Mouse (Mus musculus) kidney, postnatal 0 days (tissue): ENCODE results near the gene Pde12. TPM values are rescaled to one million over a fixed set of nuclear protein-coding genes. Genes with fewer than 3 reads are reported as not detected.

Source experiments
- ATAC-seq: fragments of 200-750 bp; cut with Nextera tagmentation; replicated peaks from 2 replicates; pipeline ENCODE4 v1.8.0; 2017; ENCODE audit warnings: low read depth, moderate number of reproducible peaks, moderate TSS enrichment, moderate library complexity; ENCODE audit not compliant: low FRiP score
- DNase-seq: peaks from one replicate; pipeline ENCODE4 v3.0.0-alpha.2; 2016; ENCODE audit warnings: low spot score
- H3K27ac ChIP-seq: fragments of 300-500 bp; sonication (generic); 2 replicates; pipeline ENCODE4 v1.5.1; 2014; ENCODE audit warnings: mild to moderate bottlenecking
- H3K27me3 ChIP-seq: fragments of 300-500 bp; sonication (generic); 2 replicates; pipeline ENCODE4 v1.6.1; 2014; ENCODE audit warnings: low read length, mixed read lengths; ENCODE audit not compliant: insufficient read depth
- H3K36me3 ChIP-seq: fragments of 300-500 bp; sonication (generic); 2 replicates; pipeline ENCODE4 v1.6.1; 2014; ENCODE audit warnings: low read length, mixed read lengths; ENCODE audit not compliant: insufficient read depth
- H3K4me1 ChIP-seq: fragments of 300-500 bp; sonication (generic); replicated peaks from 2 replicates; pipeline ENCODE4 v1.6.1; 2014; ENCODE audit warnings: antibody characterized with exemption, low read length, mixed read lengths; ENCODE audit not compliant: insufficient read depth
- H3K4me2 ChIP-seq: fragments of 300-500 bp; sonication (generic); 2 replicates; pipeline ENCODE4 v1.6.1; 2014; ENCODE audit warnings: mild to moderate bottlenecking, low read length, moderate library complexity, mixed read lengths
- H3K4me3 ChIP-seq: fragments of 300-500 bp; sonication (generic); replicated peaks from 2 replicates; pipeline ENCODE4 v1.5.1; 2014; ENCODE audit warnings: low read depth, low read length
- H3K9ac ChIP-seq: fragments of 300-500 bp; sonication (generic); 2 replicates; pipeline ENCODE4 v1.6.1; 2014; ENCODE audit warnings: low read depth, low read length
- H3K9me3 ChIP-seq: fragments of 300-500 bp; sonication (generic); replicated peaks from 2 replicates; pipeline ENCODE4 v1.6.1; 2016; ENCODE audit warnings: low read length, inconsistent platforms, mixed read lengths
- CTCF ChIP-seq: IDR thresholded peaks from 2 replicates; pipeline ENCODE4 v1.5.1; 2016; ENCODE audit warnings: antibody characterized with exemption, low read depth, mild to moderate bottlenecking, moderate library complexity
- WGBS: fragments of 180-500 bp; shearing (Covaris S2); extraction: QIAGEN DNeasy Blood & Tissue Kit; methylation state at CpG from one replicate; pipeline ENCODE4 v1.1.7; 2014; 5-methylcytosine and 5-hydroxymethylcytosine counted together
- microRNA-seq: library from miRNA; unstranded; fragments of <30 nt; microRNA quantifications from one replicate; pipeline ENCODE4, GENCODE M21; 2016
- polyA plus RNA-seq: library from polyadenylated mRNA; unstranded; fragments of >200 nt; fragmentation: Nextera tagmentation; extraction: Ambion mirVana; gene quantifications from 2 replicates; pipeline ENCODE4 v1.2.1, GENCODE M21; 2015

Pde12 gene
- polyA plus RNA-seq, 1 experiment from 2014 or later = 9.2 TPM

DNA sequence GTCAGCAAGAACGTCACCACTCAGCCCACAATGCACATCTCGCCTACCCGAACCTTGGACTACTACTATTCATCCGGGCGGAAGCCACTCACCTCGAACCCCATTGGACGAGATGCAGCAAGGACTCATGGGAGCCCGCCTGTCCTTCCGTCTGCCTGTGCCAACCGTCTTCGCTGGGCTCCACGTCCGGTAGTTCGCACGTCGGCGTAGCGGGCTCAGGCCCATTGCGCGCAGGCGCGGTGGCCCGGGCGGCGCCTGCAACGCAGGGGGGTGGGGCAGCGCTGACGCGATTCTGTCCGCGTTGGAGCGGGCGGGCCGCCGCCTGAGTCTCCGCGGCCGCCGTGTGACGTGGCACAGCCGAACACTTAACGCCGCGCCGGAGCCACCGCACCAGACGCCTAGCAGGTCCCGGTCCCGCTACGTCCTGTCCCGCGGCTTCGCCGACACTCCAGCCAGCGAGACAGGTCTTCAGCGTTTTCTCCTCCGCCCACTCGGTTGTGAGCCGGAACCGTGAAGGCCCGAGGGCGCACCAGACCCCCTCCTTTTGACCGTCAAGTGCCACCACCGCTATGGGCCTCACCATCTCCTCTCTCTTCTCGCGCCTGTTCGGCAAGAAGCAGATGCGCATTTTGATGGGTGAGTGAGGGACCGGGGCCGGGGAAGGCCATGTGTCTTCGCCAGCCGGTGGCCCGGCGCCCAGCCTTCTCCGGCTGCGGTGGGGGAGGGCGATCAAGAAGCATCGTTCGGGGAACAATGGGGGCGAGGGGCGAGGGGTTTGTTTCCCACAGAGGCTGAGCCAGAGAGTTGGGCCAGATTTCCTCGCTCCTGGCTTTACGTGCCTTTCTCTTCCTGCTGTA, 31.6 kb downstream of the Pde12 start, which contains the start of gene Arf4:
Arf4 (plus strand) TSS at position 224 of the 857 bp plus-strand sequence.
- Histone ChIP-seq H3K9ac (peak within 1 kb of the TSS; percentile 97), H3K4me3 (peak within 1 kb of the TSS; percentile 99), H3K4me1 (peaks cover 5% of the 10 kb centered on the region; the same call in 1 of the 2 replicates), H3K4me2 (peak within 1 kb of the TSS; percentile 75), H3K36me3 (no peaks in the 10 kb centered on the region), H3K9me3 (no peaks in the 10 kb centered on the region), H3K27ac (peak within 1 kb of the TSS; percentile 97), H3K27me3 (no peaks in the 10 kb centered on the region)
- DNase-seq (peak; percentile 99), ATAC-seq (peak; percentile 98)
- TF ChIP-seq CTCF = no peak
- under 1% methylated on average over 80 of the region's 83 CpGs for WGBS

DNA sequence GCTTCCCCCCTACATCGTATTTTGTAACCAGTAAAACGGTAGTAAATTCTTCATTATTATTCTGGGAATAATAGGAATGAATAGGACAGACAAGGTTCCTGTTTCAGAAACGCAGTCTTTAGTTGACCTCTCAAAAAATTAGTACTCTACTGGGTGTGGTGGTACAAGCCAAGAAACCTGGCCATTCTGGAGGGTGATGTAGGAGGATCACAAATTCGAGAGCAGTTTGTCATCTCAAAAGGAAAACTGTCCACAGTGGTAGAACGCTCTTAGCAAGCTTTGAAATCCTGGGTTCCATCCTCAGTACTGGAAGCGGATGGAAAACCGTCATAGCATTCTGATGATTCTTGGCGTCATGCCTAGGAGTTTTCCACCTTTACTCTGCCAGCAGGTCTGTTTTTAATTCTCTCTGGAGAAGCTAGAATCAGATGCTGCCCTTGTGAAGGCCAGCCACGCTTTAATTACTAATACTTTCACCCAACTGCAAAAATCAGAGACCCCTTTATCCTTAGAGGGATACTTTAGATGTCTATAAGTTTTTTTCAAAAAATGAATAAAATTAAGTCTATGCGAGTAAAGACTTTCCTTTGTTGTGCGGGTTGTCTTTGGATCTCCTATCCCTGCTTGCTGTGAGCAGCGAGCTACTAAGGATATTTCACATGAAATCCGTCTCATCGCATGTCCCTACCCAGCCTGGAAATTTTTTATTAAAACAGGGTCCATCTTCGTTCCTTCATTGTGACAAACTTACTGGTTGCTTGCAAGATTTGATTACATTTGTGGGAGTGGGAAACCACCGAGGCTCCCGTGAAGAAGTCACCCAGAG, 32.4 kb downstream of the Pde12 start:
- 21% methylated on average over 17 of the region's 17 CpGs for WGBS
- H3K9ac ChIP-seq = peak overlapping the region; percentile 55
- peaks cover 5% of the 10 kb centered on the region; the same call in 1 of the 2 replicates for H3K4me1 ChIP-seq
- peak overlapping the region; percentile 99 for H3K4me3 ChIP-seq
- ATAC-seq (no peak), DNase-seq (peak; percentile 44)
- 0 out of 2 replicates have a peak, but pooled peaks cover 3% of the 10 kb centered on the region for H3K36me3 ChIP-seq
- peak overlapping the region; percentile 97 for H3K27ac ChIP-seq
- H3K27me3 ChIP-seq = no peaks in the 10 kb centered on the region
- no peak for TF ChIP-seq CTCF
- no peaks in the 10 kb centered on the region for H3K9me3 ChIP-seq
- peak overlapping the region; percentile 75 for H3K4me2 ChIP-seq

DNA sequence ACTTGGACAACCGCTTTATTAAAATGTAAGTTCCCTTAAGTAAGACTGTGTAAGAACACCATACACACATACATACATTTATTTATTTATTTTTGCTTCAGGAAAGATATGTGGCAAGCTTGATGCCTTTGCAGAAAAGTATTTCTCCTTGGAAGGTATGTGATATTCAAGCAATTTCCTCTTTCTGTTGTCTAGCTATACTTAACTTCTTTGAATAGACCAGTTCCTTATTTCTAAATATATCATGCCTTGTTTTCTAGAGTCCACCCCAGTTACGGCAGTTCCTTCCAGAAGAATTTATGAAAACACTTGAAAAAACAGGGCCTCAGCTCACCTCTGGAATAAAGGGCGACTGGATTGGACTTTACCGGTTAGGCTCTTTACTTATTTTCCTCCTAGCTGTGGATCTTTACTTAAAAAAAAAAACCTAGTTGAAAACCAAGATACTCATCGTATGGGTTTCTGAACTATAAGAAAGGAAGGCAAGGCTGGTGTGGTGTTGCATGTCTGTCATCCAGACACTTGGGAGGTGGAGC, 43.0 kb downstream of the Pde12 start:
- 81% methylated on average over 5 of the region's 5 CpGs for WGBS
- H3K27me3 ChIP-seq = no peaks in the 10 kb centered on the region
- ATAC-seq (no peak), DNase-seq (no peak)
- H3K9me3 ChIP-seq = no peaks in the 10 kb centered on the region
- no peak overlapping the region for H3K4me3 ChIP-seq
- no peak for TF ChIP-seq CTCF
- no peak overlapping the region for H3K9ac ChIP-seq
- H3K27ac ChIP-seq = 0 out of 2 replicates have a peak overlapping the region, but pooled peaks have one; percentile 6
- H3K4me2 ChIP-seq = no peak overlapping the region
- peaks cover 47% of the 10 kb centered on the region for H3K36me3 ChIP-seq
- H3K4me1 ChIP-seq = no peaks in the 10 kb centered on the region

DNA sequence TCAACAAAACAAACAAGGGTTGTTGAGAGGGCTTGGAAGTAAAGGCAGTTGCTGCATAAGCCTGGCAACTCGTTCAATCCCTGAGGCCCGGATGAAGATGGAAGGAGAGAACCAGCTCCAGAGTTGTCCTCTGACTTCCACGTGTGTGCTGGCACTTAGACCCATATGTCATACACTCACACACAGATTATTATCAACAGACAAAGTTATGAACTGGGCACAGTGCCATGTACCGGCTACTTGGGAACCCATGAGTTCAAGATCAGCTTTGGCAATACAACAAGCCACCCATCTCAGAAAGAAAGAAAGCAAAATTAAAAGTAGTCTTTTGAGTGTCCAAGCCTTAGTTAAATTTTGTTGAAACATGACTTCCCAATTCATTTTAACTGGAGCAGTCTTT, 44.4 kb downstream of the Pde12 start:
- Histone ChIP-seq H3K27me3 (no peaks in the 10 kb centered on the region), H3K4me2 (no peak overlapping the region), H3K4me3 (no peak overlapping the region), H3K4me1 (no peaks in the 10 kb centered on the region), H3K27ac (no peak overlapping the region), H3K9me3 (no peaks in the 10 kb centered on the region), H3K36me3 (peaks cover 56% of the 10 kb centered on the region), H3K9ac (0 out of 2 replicates have a peak overlapping the region, but pooled peaks have one; percentile 4)
- TF ChIP-seq CTCF = no peak
- DNase-seq (no peak), ATAC-seq (no peak)
- 81% methylated on average over 4 of the region's 4 CpGs for WGBS

DNA sequence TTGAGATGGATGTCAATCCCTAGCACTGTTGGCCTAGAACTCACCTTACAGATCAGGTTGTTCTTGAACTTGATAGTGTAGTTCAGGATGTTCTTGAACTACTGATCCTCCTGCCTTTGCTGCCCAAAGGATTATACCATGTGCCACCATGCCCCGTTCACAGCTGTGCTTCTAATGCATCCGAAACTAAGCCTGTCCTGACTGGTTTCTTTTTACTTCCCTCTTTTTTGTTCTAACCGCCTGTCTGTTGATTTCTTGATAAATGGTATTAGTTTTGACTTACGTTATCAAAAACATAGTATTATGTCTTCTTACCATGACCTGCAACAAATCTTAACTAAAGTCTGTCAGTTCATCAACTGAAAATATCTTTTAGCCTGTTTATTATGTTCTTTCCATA, 59.0 kb downstream of the Pde12 start:
- peaks cover 55% of the 10 kb centered on the region for H3K36me3 ChIP-seq
- no peaks in the 10 kb centered on the region for H3K27me3 ChIP-seq
- ATAC-seq = no peak
- TF ChIP-seq CTCF = no peak
- no peaks in the 10 kb centered on the region for H3K4me1 ChIP-seq
- no peak overlapping the region for H3K4me3 ChIP-seq
- no peak for DNase-seq
- no peak overlapping the region for H3K4me2 ChIP-seq
- H3K9ac ChIP-seq = no peak overlapping the region
- 84% methylated on average over 4 of the region's 4 CpGs for WGBS
- no peak overlapping the region for H3K27ac ChIP-seq
- no peaks in the 10 kb centered on the region for H3K9me3 ChIP-seq

Small RNA genes within 50 kb of the gene (microRNA-seq; reads per million reads assigned to microRNA genes)
- not detected for gene Mir7672

Other genes with a start within 250 kb of the Pde12 start
- 22.9 and 24.3 TPM in 2 replicates for gene Slmap, start 135.0 kb downstream of the Pde12 start, polyA plus RNA-seq
- 29.2 and 33.6 TPM in 2 replicates for gene Dennd6a, start 96.0 kb downstream of the Pde12 start, polyA plus RNA-seq
- 519 and 548 TPM in 2 replicates for gene Arf4, start 31.8 kb downstream of the Pde12 start, polyA plus RNA-seq
- gene Dnah12, start 23.4 kb upstream of the Pde12 start, polyA plus RNA-seq = 0.26 and 0.41 TPM in 2 replicates
- 0.12 and 0.19 TPM in 2 replicates for gene Asb14, start 224.7 kb upstream of the Pde12 start, polyA plus RNA-seq